Mouse (Mus musculus) stomach, postnatal 0 days (tissue): Measurements from ENCODE around the gene Paf1. TPM values are rescaled to one million over a fixed set of nuclear protein-coding genes. Genes with fewer than 3 reads are reported as not detected.

Experiments
- ATAC-seq: fragments of 200-750 bp; cut with Nextera tagmentation; 2 replicates; pipeline ENCODE4 v1.8.0; 2017; ENCODE audit not compliant: low FRiP score, low TSS enrichment
- DNase-seq: peaks from one replicate; pipeline ENCODE4 v3.0.0-alpha.2; 2016; ENCODE audit warnings: low spot score
- H3K27ac ChIP-seq: fragments of 300-500 bp; sonication (generic); replicated peaks from 2 replicates; pipeline ENCODE4 v1.5.1; 2014; ENCODE audit warnings: mild to moderate bottlenecking, control low read depth
- H3K27me3 ChIP-seq: fragments of 300-500 bp; sonication (generic); 2 replicates; pipeline ENCODE4 v1.6.1; 2014; ENCODE audit warnings: low read length; ENCODE audit not compliant: control insufficient read depth, insufficient read depth
- H3K36me3 ChIP-seq: fragments of 300-500 bp; sonication (generic); 2 replicates; pipeline ENCODE4 v1.6.1; 2014; ENCODE audit warnings: low read length, mixed read lengths; ENCODE audit not compliant: control insufficient read depth, insufficient read depth
- H3K4me1 ChIP-seq: fragments of 300-500 bp; sonication (generic); replicated peaks from 2 replicates; pipeline ENCODE4 v1.6.1; 2014; ENCODE audit warnings: antibody characterized with exemption; ENCODE audit not compliant: control insufficient read depth, insufficient read depth
- H3K4me2 ChIP-seq: fragments of 300-500 bp; sonication (generic); replicated peaks from 2 replicates; pipeline ENCODE4 v1.6.1; 2014; ENCODE audit warnings: low read depth, mild to moderate bottlenecking, control low read depth, moderate library complexity
- H3K4me3 ChIP-seq: fragments of 300-500 bp; sonication (generic); 2 replicates; pipeline ENCODE4 v1.5.1; 2014; ENCODE audit warnings: low read depth, low read length, control low read depth
- H3K9ac ChIP-seq: fragments of 300-500 bp; sonication (generic); 2 replicates; pipeline ENCODE4 v1.6.1; 2014; ENCODE audit warnings: mild to moderate bottlenecking, low read length, control low read depth, mixed read lengths
- H3K9me3 ChIP-seq: fragments of 300-500 bp; sonication (generic); 2 replicates; pipeline ENCODE4 v1.6.1; 2016; ENCODE audit warnings: low read length; ENCODE audit not compliant: control insufficient read depth
- CTCF ChIP-seq: IDR thresholded peaks from 2 replicates; pipeline ENCODE4 v1.5.1; 2016; ENCODE audit warnings: antibody characterized with exemption, low read depth, mild to moderate bottlenecking, moderate library complexity
- EP300 ChIP-seq: optimal IDR thresholded peaks from 2 replicates; pipeline ENCODE3; 2016; ENCODE audit warnings: antibody characterized with exemption
- WGBS: fragments of 180-500 bp; shearing (Covaris S2); extraction: QIAGEN DNeasy Blood & Tissue Kit; methylation state at CpG from one replicate; pipeline ENCODE4 v1.1.7; 2014; 5-methylcytosine and 5-hydroxymethylcytosine counted together
- polyA plus RNA-seq: library from polyadenylated mRNA; unstranded; fragments of >200 nt; fragmentation: Nextera tagmentation; extraction: Ambion mirVana; gene quantifications from 2 replicates; pipeline ENCODE4 v1.2.1, GENCODE M21; 2015

Gene Paf1
- 35.9 and 38.6 TPM in 2 replicates for polyA plus RNA-seq

DNA sequence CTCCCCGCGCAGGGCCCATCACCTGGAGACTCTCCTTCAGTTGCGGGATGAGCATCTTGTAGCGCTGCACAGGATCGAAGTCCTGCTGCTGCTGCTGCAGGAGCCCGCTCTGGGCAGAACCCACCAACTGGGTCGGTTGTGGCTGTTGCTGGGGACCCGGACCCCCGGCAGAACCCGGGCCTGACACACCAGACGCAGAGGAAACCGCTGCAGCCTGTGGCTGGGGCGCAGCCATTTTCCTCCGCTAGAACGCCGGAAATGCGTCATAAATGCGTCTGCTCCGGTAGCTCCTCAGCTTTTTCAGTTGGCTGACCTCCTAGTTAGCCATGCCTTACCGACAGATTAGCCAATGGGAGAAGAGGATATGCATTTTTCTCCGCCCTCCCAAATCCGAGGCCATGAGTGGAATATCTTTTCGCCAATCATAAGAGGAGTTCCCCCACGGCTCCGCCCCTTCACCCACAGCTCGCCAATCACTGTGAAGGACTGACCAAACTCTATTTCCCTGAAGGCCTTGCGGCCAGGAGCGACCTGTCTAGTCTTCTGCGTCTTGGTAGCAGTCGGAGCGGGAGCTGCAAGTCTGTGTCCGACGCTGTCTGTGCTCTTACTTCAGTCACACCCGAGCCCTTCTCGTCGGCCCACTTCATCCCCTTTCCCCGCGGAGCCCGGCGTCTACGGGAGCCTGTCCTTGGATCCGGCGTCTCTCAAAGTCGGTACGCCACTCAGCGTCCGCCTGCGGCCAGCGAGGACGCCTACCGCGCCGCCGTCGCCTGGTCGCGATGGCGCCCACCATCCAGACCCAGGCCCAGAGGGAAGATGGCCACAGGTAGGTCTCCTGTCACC is at the start of gene Paf1, which contains the start of gene Med29:
Paf1 (plus strand) TSS at position 523 of the 843 bp plus-strand sequence.
Med29 (minus strand) TSS at position 280 of the 843 bp plus-strand sequence.
- peaks cover 17% of the 10 kb centered on the region for H3K36me3 ChIP-seq
- H3K27me3 ChIP-seq = no peaks in the 10 kb centered on the region
- peak; percentile 97 for ATAC-seq
- peak within 1 kb of the TSS; percentile 84 for H3K9ac ChIP-seq
- under 1% methylated on average over 58 of the region's 58 CpGs for WGBS
- H3K9me3 ChIP-seq = no peaks in the 10 kb centered on the region
- peak; percentile 97 for DNase-seq
- peak within 1 kb of the TSS; percentile 82 for H3K4me3 ChIP-seq
- peaks cover 3% of the 10 kb centered on the region; the same call in 1 of the 2 replicates for H3K4me1 ChIP-seq
- no peak; the same call in 1 of the 2 replicates for TF ChIP-seq CTCF
- no peak for TF ChIP-seq EP300
- peak within 1 kb of the TSS; percentile 83 for H3K27ac ChIP-seq
- peak within 1 kb of the TSS; percentile 96 for H3K4me2 ChIP-seq

DNA sequence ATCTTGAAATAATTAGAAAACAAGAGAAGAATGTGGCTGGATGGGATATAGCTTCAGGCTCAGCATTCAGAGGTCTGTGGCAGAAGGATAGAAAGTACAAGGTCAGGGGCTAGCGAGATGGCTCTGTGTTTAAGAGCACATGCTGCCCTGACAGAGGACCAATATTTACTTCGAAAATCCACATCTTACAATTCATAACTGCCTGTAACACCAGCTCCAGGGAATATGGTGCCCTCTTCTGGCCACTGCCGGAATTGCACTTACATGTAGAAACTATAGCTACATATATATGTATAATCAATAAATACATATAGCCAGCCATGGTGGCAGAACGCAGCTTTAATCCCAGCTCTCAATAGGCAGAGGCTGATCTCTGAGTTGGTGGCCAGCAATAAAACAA is 48.1 kb upstream of the Paf1 start:
- WGBS = 4% methylated on average over 4 of the region's 4 CpGs
- no peaks in the 10 kb centered on the region for H3K4me1 ChIP-seq
- H3K4me2 ChIP-seq = no peak overlapping the region
- ATAC-seq (no peak), DNase-seq (peak; percentile 83)
- H3K9me3 ChIP-seq = no peaks in the 10 kb centered on the region
- no peak for TF ChIP-seq EP300
- TF ChIP-seq CTCF = peak; percentile 92
- H3K36me3 ChIP-seq = no peaks in the 10 kb centered on the region
- H3K9ac ChIP-seq = no peak overlapping the region
- no peak overlapping the region for H3K4me3 ChIP-seq
- H3K27me3 ChIP-seq = no peaks in the 10 kb centered on the region
- no peak overlapping the region for H3K27ac ChIP-seq

DNA sequence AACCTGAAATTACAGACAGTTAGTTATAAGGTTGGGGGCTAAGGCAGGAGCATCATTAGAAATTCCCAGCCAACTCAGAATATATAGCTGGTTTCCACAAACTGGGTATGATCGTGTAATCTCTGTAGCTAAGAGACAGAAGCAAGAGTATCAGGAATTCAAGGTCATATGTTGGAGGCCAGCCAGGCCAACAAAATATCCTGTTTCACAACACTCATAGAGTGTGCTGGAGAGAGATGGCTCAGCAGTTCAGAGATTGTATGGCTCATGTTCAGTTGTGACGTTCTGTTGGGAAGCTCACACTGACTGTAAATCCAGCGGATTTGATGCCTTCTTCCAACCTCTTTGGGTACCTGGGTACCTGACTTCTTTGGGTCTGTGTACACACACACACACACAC is 45.0 kb upstream of the Paf1 start:
- TF ChIP-seq EP300 (no peak), CTCF (no peak)
- H3K27me3 ChIP-seq = no peaks in the 10 kb centered on the region
- no peak overlapping the region for H3K4me2 ChIP-seq
- no peak overlapping the region for H3K27ac ChIP-seq
- ATAC-seq (no peak), DNase-seq (no peak)
- no peaks in the 10 kb centered on the region for H3K9me3 ChIP-seq
- no peak overlapping the region for H3K9ac ChIP-seq
- no peak overlapping the region for H3K4me3 ChIP-seq
- H3K4me1 ChIP-seq = peaks cover 4% of the 10 kb centered on the region; the same call in 1 of the 2 replicates
- 57% methylated on average over 3 of the region's 3 CpGs for WGBS
- no peaks in the 10 kb centered on the region for H3K36me3 ChIP-seq

DNA sequence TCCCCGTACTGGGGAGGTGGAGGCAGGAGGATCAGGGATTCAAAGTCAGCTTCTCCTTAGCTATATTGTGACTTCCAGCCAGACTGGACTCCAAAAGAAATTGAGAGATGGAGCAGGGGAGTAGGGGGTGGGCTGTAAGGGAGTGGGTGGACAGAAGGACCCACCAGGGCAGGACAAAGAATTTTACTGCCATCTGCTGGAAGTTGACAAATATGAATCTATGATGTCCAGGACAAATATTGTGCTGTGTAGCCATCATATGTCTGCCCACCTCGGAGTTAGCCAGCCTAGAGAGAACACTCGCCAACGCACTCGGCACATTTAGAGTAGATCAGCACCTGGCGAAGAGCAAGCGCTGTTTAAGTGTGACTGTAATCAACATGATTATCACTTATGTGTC is 44.1 kb upstream of the Paf1 start:
- no peak overlapping the region for H3K4me2 ChIP-seq
- peaks cover 7% of the 10 kb centered on the region; the same call in 1 of the 2 replicates for H3K36me3 ChIP-seq
- peak; percentile 47 for TF ChIP-seq CTCF
- no peak for TF ChIP-seq EP300
- no peaks in the 10 kb centered on the region for H3K27me3 ChIP-seq
- DNase-seq = no peak
- H3K9me3 ChIP-seq = no peaks in the 10 kb centered on the region
- peaks cover 4% of the 10 kb centered on the region; the same call in 1 of the 2 replicates for H3K4me1 ChIP-seq
- no peak overlapping the region for H3K9ac ChIP-seq
- H3K4me3 ChIP-seq = no peak overlapping the region
- no peak for ATAC-seq
- 83% methylated on average over 7 of the region's 7 CpGs for WGBS
- no peak overlapping the region for H3K27ac ChIP-seq

DNA sequence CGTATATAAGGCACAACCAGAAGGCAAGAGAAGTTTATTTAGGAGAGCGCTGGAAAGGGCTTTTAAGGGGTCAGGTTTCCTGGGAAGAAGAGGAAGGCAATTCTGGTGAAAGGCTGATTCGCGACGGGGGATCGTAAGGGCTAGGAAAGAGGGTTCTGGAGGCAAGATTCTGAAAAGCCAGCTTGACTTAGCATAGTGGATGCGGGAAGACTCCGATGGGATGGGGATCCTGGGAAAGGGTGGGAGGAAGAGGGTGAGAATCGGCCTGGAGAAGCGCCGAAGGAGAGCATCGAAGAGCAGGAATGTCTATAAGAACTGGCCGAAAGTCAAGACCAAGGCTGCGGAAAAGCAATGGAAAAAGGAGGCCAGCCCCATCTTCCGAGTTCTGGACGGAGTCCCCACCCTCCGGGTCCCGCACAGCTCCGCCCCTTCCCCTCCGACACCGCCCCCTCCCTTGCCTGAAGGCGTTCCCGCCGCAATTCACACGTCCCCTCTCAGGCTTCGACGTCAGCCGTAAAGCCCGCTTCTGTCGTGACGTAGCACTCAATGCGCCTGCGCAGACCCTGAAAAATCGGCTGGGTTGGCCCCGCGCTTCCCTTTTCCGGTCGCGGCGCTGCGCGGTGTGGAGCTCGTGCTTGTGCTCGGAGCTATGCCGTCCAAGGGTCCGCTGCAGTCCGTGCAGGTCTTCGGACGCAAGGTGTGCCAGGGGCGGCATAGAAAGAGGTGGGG is 42.4 kb upstream of the Paf1 start, which contains the start of gene Rps16:
Rps16 (plus strand) TSS at position 498 of the 729 bp plus-strand sequence.
- peaks cover 7% of the 10 kb centered on the region for H3K36me3 ChIP-seq
- peaks cover 4% of the 10 kb centered on the region; the same call in 1 of the 2 replicates for H3K4me1 ChIP-seq
- H3K9ac ChIP-seq = peak within 1 kb of the TSS; percentile 94
- DNase-seq = peak; percentile 99
- 0 out of 2 replicates have a peak, but pooled peaks have one; percentile 14 for TF ChIP-seq CTCF
- no peak for TF ChIP-seq EP300
- ATAC-seq = peak; percentile 94
- peak within 1 kb of the TSS; percentile 81 for H3K4me2 ChIP-seq
- peak within 1 kb of the TSS; percentile 85 for H3K4me3 ChIP-seq
- H3K27ac ChIP-seq = peak within 1 kb of the TSS; percentile 95
- H3K9me3 ChIP-seq = no peaks in the 10 kb centered on the region
- under 1% methylated on average over 48 of the region's 50 CpGs for WGBS
- no peaks in the 10 kb centered on the region for H3K27me3 ChIP-seq
